Mouse (Mus musculus) small intestine, adult 2 months (tissue): ENCODE data around the gene Map3k4. TPM values are rescaled to one million over a fixed set of nuclear protein-coding genes. Genes with fewer than 3 reads are reported as not detected.

Source experiments
- H3K27ac ChIP-seq: fragments of 200-500 bp; 2 replicates; pipeline ENCODE4 v1.5.1; 2012; ENCODE audit warnings: low read depth, low read length, control low read depth, inconsistent platforms; ENCODE audit not compliant: insufficient read depth
- H3K27me3 ChIP-seq: fragments of 200-500 bp; 2 replicates; pipeline ENCODE4 v1.6.1; 2012; ENCODE audit warnings: mild to moderate bottlenecking, moderate library complexity, low read length, inconsistent platforms; ENCODE audit not compliant: control insufficient read depth, insufficient read depth
- H3K36me3 ChIP-seq: fragments of 200-500 bp; 2 replicates; pipeline ENCODE4 v1.6.1; 2012; ENCODE audit warnings: mild to moderate bottlenecking, low read length, control low read depth, inconsistent platforms; ENCODE audit not compliant: control insufficient read depth, insufficient read depth
- H3K4me1 ChIP-seq: fragments of 200-500 bp; 2 replicates; pipeline ENCODE4 v1.6.1; 2012; ENCODE audit warnings: low read length, inconsistent platforms, mixed read lengths; ENCODE audit not compliant: control insufficient read depth, insufficient read depth, insufficient read length
- H3K4me3 ChIP-seq: fragments of 200-500 bp; 2 replicates; pipeline ENCODE4 v1.5.1; 2012; ENCODE audit warnings: low read depth, mild to moderate bottlenecking, control low read depth, inconsistent platforms, low read length, moderate library complexity
- CTCF ChIP-seq: fragments of 200-500 bp; IDR thresholded peaks from 2 replicates; pipeline ENCODE4 v1.5.1; 2012; ENCODE audit warnings: low read depth, mild to moderate bottlenecking, control low read depth, inconsistent platforms, low read length, moderate library complexity, mixed read lengths; ENCODE audit not compliant: insufficient replicate concordance, insufficient read length; ENCODE audit errors: extremely low read depth
- POLR2A ChIP-seq: fragments of 200-500 bp; IDR thresholded peaks from 2 replicates; pipeline ENCODE4 v1.6.1; 2012; ENCODE audit warnings: low read depth, mild to moderate bottlenecking, control low read depth, inconsistent platforms, low read length, moderate library complexity
- WGBS: fragments of 180-500 bp; shearing (Covaris S2); methylation state at CpG from one replicate; pipeline ENCODE4 v1.1.7; 2018; 5-methylcytosine and 5-hydroxymethylcytosine counted together
- polyA plus RNA-seq: library from polyadenylated mRNA; depleted of rRNA; stranded (reverse); fragments of >200 nt; gene quantifications from 2 replicates; pipeline ENCODE4 v1.2.3, GENCODE M21; 2012; rRNA removed

Map3k4 gene
- polyA plus RNA-seq, 1 experiment = 44.2 TPM

DNA sequence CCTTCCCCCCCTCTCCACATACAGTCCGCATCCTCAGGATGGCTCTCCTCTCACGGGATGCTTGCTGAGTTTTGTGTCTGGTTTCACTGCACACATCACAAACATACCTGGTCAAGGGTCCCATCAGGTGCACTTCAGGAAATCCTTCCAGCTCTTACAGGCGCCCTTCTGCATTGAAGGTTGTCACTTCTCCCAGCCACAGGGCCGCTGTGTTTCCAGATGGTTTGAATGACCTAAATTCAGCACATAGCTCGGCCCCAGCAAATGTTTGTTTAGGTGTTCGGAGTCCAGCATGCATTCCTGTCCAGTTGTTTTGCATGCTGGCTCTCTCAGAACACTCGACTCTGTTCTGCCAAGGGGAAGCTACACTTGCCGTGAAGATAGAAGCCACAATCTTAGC, 134.3 kb downstream of the Map3k4 start:
- no peak overlapping the region for H3K27ac ChIP-seq
- H3K4me1 ChIP-seq = no peaks in the 10 kb centered on the region
- TF ChIP-seq POLR2A (no peak), CTCF (no peak)
- no peaks in the 10 kb centered on the region for H3K27me3 ChIP-seq
- no peaks in the 10 kb centered on the region for H3K36me3 ChIP-seq
- no peak overlapping the region for H3K4me3 ChIP-seq
- 70% methylated on average over 8 of the region's 8 CpGs for WGBS

DNA sequence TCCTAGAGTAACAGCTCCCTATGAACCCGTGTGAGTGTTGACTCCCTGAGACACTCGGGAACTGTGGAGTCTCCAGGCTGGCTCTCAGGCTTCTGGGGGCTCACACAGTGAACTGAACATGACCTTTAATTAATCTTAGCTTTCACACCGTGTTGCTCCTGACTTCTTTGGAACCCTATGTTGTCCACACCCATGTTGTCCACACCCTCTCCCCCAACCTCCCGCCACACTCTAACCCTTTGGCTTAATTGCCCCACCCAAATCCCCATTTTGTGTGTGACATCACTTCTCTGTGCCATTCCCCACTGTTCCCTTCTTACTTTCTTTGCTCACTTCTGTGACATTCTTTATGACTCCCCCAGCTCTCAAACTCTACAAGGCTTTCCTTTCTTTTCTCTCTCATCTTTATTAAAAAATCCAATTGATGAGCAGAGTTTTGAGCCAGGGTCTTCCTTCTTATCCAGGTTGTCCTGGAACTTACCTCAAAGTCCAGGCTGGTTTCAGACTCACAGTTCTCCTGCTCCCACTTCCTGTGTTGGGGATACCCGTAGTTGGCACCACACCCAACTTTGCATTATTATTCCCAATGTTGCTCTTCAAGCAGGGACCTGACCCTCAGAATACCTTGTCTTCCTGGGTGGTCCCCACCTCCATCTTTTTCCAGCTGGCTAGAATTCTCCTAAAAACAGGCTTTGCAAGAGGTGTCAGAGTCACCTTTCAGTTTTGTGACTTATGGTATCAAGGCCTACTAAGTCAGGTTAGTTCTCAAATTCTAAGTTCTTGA, 135.7 kb downstream of the Map3k4 start:
- H3K27me3 ChIP-seq = no peaks in the 10 kb centered on the region
- no peaks in the 10 kb centered on the region for H3K36me3 ChIP-seq
- WGBS = 65% methylated on average over 5 of the region's 5 CpGs
- no peak overlapping the region for H3K4me3 ChIP-seq
- TF ChIP-seq CTCF = no peak
- TF ChIP-seq POLR2A = no peak
- no peak overlapping the region for H3K27ac ChIP-seq
- no peaks in the 10 kb centered on the region for H3K4me1 ChIP-seq

DNA sequence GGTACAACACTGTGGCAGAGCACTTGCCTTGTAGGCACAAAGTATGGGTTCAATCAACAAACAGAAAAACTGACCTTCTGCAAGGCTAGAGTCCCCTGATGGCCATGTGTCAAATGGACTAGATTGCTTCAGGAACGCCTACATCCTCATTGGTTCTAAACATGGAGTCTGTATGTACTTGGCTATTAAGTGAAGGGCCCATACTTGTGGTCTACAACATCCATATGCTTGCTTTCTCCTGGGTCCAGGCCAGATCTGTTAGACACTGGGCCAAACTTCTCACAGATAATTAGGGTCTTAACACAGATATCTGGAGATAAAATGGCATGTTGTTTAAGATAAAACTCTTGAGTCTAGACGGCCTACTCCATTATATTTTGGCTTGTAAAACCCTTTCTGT, 138.8 kb downstream of the Map3k4 start:
- H3K36me3 ChIP-seq = no peaks in the 10 kb centered on the region
- H3K27ac ChIP-seq = no peak overlapping the region
- H3K4me3 ChIP-seq = no peak overlapping the region
- no peaks in the 10 kb centered on the region for H3K4me1 ChIP-seq
- no peak for TF ChIP-seq POLR2A
- no peak for TF ChIP-seq CTCF
- WGBS = 82% methylated on average over 2 of the region's 2 CpGs
- H3K27me3 ChIP-seq = no peaks in the 10 kb centered on the region

DNA sequence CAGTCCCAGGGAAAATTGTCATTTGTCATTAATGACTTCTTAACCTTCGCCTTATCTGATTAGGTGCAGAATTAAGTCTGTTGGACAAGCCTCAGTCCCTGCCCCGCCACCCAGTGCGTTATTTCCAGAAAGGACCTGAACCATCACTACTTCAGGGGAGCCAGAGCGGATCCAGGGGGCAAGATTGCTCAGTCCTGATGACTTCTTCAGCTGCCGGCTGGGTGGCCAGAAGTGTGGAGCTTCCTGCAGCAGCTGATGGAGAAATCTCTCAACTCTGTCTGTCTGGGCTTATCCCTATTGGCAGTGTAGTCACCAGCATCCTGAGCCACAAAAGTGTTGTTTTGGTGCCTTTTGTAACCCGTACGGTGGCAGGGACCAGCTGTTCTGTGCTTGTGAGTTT, 139.3 kb downstream of the Map3k4 start:
- Histone ChIP-seq H3K4me1 (no peaks in the 10 kb centered on the region), H3K27ac (no peak overlapping the region), H3K27me3 (no peaks in the 10 kb centered on the region), H3K4me3 (no peak overlapping the region), H3K36me3 (no peaks in the 10 kb centered on the region)
- WGBS = 93% methylated on average over 7 of the region's 7 CpGs
- TF ChIP-seq POLR2A (no peak), CTCF (no peak)

Other genes with a start within 250 kb of the Map3k4 start
- gene Agpat4, start 200.1 kb downstream of the Map3k4 start, polyA plus RNA-seq = 5.9 and 10.3 TPM in 2 replicates
- not detected in 2 replicates for gene Plg, start 59.8 kb upstream of the Map3k4 start, polyA plus RNA-seq
- gene Slc22a3, start 188.9 kb upstream of the Map3k4 start, polyA plus RNA-seq = 0.08 and 0.58 TPM in 2 replicates